Mouse (Mus musculus): ENCODE measurements around the gene Tsg101. TPM values are rescaled to one million over a fixed set of nuclear protein-coding genes. Genes with fewer than 3 reads are reported as not detected.

Gene Tsg101
- total RNA-seq (2023): 54.4 to 67.3 TPM (median 57.4 TPM) in 4 replicates

GRCm38 (mm10) chr7:46919551-46920176 lies at the start of gene Tsg101:
Gene Tsg101, minus strand, starts transcription at chr7:46919969.

GRCm38 (mm10) chr7:46957831-46958691 lies 38.3 kb upstream of the Tsg101 start, which contains the start of gene Uevld:
Gene Uevld, minus strand, starts transcription at chr7:46958527.

GRCm38 (mm10) chr7:46860996-46861395 lies 58.8 kb downstream of the Tsg101 start, which contains the start of gene Ldhc:
Gene Ldhc, plus strand, starts transcription at chr7:46861203.

GRCm38 (mm10) chr7:46840787-46841525 lies 78.8 kb downstream of the Tsg101 start, which contains the start of gene Ldha:
Gene Ldha, plus strand, starts transcription at chr7:46841475.

Other genes starting within 250 kb of the Tsg101 start
- gene Tph1, start 247.4 kb downstream of the Tsg101 start, total RNA-seq (2023): not detected in 4 replicates
- 13.7 to 17.4 TPM (median 15.1 TPM) in 4 replicates for gene Saal1, start 209.3 kb downstream of the Tsg101 start, total RNA-seq (2023)
- gene Saa3, start 204.3 kb downstream of the Tsg101 start, total RNA-seq (2023): 0.26 to 2.0 TPM in 2 of 4 replicates, not detected in the others
- gene Saa4, start 187.4 kb downstream of the Tsg101 start, total RNA-seq (2023): not detected in 4 replicates
- not detected in 4 replicates for gene Saa1, start 177.0 kb downstream of the Tsg101 start, total RNA-seq (2023)
- gene Saa2, start 168.2 kb downstream of the Tsg101 start, total RNA-seq (2023): not detected in 4 replicates
- gene Hps5, start 123.9 kb downstream of the Tsg101 start, total RNA-seq (2023): 57.9 to 68.5 TPM (median 62.8 TPM) in 4 replicates
- gene Gtf2h1, start 123.9 kb downstream of the Tsg101 start, total RNA-seq (2023): 55.6 to 71.2 TPM (median 62.9 TPM) in 4 replicates
- 151 to 165 TPM (median 159 TPM) in 4 replicates for gene Ldha, start 78.5 kb downstream of the Tsg101 start, total RNA-seq (2023)
- gene Ldhc, start 58.8 kb downstream of the Tsg101 start, total RNA-seq (2023): not detected in 4 replicates
- gene Uevld, start 38.6 kb upstream of the Tsg101 start, total RNA-seq (2023): 4.9 to 8.7 TPM (median 6.4 TPM) in 4 replicates
- gene Gm9999, start 63.6 kb upstream of the Tsg101 start, total RNA-seq (2023): not detected in 4 replicates
- gene Spty2d1, start 88.4 kb upstream of the Tsg101 start, total RNA-seq (2023): 97.0 to 105 TPM (median 100 TPM) in 4 replicates
- gene Tmem86a, start 130.6 kb upstream of the Tsg101 start, total RNA-seq (2023): 3.9 to 7.4 TPM (median 5.0 TPM) in 4 replicates
- gene Ptpn5, start 213.7 kb upstream of the Tsg101 start, total RNA-seq (2023): not detected in 4 replicates

All from B cell, adult 62 days (primary cell).